Mouse (Mus musculus) heart, adult 9 months (tissue): Measurements from ENCODE around the gene Sipa1.

Experiments
- DNase-seq, 2 experiments: peaks; one replicate each; pipeline ENCODE4 v3.0.0; 2022; ENCODE audit warnings: low spot score in 2 of 2

Gene Sipa1

GRCm38 (mm10) chr19:5646731-5647330, 16.7 kb downstream of the Sipa1 start:
- no peak for DNase-seq

DNA sequence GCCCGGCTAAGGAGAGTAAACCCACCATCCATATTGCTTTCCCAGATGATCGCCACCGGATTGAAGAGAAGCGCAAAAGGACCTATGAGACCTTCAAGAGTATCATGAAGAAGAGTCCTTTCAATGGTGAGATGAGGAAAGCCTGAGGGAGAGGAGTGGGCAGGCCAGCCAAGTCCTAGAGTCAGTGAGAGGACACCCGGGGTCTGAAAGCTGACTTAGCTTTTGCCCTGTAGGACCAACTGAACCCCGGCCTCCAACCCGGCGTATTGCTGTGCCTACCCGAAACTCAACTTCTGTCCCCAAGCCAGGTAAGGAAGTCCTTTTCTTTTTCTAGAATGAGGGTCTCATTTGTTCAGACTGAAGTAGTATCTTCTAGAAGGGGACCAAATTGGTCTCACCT, 18.2 kb downstream of the Sipa1 start:
- DNase-seq: no peak

GRCm38 (mm10) chr19:5641641-5642040, 21.9 kb downstream of the Sipa1 start:
- no peak for DNase-seq

GRCm38 (mm10) chr19:5641021-5641420, 22.5 kb downstream of the Sipa1 start:
- DNase-seq: no peak

GRCm38 (mm10) chr19:5640339-5640738, 23.2 kb downstream of the Sipa1 start:
- no peak for DNase-seq

DNA sequence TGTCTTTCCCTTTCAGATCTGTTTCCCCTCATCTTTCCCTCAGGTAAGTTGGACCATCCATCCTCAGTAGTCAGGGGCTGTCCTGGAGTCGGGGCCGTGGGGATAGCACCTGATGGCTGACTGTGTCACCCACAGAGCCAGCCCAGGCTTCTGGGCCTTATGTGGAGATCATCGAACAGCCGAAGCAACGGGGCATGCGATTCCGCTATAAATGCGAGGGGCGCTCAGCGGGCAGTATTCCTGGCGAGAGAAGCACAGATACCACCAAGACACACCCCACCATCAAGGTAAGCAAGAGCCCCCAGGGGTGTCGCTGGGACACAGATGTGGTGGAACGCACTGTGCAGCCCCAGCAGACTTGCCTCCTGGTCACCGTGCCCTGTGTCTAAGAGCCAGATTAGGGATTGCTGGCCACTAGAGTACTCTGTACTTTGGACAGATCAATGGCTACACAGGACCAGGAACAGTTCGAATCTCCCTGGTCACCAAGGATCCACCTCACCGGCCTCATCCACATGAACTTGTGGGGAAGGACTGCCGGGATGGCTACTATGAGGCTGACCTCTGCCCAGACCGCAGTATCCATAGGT, 25.0 kb downstream of the Sipa1 start:
- no peak for DNase-seq

DNA sequence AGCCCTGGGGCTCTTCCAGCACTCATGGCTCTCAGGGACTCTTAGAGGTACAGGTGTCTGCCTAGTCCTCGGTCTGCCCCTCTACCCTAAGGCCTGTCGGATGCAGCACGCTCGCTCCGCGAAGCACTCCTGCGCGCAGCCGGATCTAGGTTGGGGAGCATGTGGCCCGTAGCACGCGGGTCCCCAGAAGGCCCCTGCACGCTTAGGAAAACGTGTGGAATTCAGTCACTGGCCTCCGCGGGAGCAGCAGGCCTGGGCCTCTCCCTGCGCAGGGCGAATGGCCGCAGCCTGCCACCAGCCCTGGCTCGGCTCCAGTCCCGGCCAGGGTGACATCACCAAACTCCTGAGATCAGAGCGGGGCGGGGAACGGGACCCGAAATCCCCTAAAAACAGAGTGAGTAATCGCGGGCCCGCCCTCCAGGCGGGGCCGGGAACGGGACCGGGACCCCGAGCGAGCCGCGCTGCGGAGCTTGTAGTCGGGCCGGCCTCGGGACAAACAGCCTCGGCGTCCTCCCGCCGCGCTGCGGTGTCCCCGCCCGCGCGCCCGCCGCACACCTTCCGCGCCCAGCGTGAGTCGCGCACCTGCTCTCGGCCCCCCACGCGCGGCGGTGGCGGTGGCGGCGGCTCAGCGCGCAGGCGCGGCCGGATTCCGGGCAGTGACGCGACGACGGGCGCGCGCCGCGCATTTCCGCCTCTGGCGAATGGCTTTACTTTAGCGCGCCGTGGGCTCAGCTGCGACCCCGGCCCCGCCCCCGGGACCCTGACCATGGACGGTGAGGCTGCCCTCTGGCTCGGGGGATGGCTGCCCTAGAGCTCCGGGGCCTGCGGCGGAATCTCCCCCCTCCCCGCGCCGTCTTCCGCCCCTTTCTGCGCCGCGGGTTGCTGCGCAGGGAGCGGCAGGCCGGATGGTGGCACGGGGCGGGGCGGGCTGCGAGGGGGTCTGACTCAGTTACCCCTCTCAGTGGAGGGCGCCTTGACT, 26.1 kb downstream of the Sipa1 start, which contains the start of gene Rela:
TSS of gene Rela (plus strand) at position 415 of the 979 bp plus-strand sequence.
- peak; percentile 94 to 95 for DNase-seq

GRCm38 (mm10) chr19:5636571-5637041, 26.9 kb downstream of the Sipa1 start:
- peak; percentile 78 to 80 for DNase-seq

DNA sequence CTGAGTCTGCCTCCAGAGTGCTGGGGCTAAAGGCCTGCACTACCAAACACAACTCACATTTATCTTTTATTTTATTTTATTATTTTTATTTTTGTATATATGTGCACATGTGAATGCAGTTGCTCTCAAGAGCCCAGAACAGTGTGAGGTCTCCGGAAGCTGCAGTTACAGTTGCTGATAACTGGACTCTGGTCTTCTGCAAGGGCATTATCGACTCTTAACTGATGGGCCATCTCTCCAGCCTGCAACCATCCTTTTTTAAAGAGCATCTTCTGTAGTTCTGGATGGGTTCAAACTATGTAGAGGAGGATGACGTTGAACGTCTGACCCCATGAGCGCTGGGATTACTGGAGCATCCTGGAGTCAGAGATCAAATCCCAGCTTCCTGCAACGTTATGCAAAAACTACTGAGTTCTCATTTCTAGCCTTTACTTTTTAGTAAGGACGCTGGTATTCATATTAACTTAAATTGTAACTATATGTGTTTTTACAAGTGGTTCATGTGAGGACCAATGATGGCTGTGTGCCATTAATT, 27.4 kb downstream of the Sipa1 start:
- no peak for DNase-seq

- no peak for DNase-seq
Observed at GRCm38 (mm10) chr19:5632120-5632519, 31.4 kb downstream of the Sipa1 start.

GRCm38 (mm10) chr19:5629907-5630306, 33.6 kb downstream of the Sipa1 start:
- DNase-seq: no peak

DNA sequence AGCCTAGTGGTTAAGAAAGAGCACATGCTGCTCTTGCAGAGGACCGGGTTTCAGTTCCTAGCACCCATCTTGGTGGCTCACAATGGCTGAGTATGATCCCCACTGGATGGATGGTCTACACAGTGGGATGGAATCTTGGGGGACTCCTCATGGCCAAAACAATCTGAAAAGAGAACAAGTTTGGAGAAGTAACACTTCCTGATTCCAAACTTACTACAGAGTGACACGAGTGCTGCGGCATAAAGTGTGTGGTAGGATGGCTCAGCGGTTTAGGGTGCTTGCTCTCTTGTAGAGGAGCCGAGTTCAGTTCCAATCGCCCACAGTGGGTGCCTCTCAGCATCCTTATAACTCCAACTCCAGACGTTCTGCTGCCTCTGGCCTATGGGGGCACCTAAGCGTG, 38.2 kb downstream of the Sipa1 start:
- no peak for DNase-seq

DNA sequence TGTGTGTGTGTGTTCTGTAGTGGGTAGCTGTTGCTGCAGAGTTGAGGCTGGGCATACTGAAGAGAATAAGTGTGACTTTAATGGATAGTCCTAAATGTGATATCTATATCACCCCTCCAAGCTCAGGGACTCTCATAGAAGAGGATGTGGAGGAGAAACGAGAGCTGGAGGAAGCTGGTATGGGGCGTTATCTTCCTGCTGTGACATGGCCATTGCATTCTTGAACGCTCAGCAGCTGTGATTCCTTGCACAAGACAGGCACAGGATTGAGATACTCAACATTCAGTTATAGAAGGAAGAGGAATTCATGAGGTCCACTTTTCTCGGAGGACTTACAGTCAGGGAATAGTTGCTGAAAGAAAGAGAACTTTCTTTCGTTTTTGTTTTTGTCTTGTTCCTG, 41.6 kb downstream of the Sipa1 start:
- no peak for DNase-seq

- no peak for DNase-seq
Observed at GRCm38 (mm10) chr19:5620007-5620406, 43.5 kb downstream of the Sipa1 start.

DNA sequence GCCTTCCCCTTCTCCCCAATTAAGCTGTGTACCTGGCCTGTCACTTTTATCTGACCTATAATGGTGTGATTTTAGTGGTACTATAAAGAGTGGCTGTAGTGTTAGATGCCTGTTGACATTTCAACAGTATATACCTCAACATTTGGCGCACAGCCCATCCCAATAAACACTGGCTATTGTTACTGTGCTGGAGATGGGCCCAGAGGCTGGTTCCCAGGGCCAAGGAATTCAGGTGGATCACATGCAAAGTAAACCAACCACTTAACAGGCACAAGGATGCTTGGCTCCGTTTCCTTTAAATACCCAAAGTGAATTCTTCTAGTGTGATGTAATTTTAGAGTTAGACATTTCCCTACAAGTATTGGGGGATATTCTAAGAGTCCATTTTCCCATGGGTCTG, 48.6 kb downstream of the Sipa1 start:
- no peak for DNase-seq

DNA sequence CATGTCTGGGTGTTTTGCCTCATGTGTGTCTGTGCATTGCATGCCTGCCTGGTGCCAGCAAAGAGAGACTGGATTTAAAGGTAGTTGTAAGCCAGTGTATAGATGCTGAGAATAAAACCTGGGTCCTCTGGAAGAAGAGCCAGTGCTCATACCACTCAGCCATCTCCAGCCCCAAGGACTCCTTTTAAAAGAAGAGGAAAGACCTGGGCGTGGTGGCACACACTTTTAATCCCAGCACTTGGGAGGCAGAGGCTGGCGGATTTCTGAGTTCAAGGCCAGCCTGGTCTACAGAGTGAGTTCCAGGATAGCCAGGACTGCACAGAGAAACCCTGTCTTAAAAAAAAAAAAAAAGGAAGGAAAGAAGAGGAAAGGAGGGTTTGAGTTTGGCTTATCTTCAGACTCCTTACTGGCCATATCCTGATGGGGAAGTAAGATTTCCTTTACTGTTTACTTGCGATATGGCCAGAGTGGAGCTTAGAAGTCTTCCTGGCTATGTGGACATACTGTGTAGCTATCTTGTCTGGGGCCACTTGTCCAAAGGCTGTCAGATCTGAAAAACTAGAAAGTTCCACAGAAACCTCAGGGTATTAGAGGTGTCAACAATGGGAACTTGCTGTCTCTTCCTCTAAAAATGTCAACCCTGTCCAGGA, 50.6 kb downstream of the Sipa1 start:
- DNase-seq: no peak

DNA sequence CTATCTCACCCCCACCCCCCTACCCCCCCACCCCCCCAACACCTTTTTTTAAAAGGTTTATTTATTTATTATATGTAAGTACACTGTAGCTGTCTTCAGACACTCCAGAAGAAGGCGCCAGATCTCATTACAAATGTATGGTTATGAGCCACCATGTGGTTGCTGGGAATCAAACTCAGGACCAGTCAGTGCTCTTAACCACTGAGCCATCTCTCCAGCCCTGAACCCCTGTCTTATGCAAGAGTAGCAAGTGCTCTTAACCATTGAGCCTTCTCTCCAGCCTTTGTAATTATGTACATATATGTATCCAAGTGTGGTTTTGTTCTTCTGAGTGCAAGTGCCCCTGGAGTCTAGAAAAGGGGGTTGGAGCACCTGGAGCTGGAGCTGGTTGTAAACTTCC, 51.5 kb downstream of the Sipa1 start:
- no peak for DNase-seq

DNA sequence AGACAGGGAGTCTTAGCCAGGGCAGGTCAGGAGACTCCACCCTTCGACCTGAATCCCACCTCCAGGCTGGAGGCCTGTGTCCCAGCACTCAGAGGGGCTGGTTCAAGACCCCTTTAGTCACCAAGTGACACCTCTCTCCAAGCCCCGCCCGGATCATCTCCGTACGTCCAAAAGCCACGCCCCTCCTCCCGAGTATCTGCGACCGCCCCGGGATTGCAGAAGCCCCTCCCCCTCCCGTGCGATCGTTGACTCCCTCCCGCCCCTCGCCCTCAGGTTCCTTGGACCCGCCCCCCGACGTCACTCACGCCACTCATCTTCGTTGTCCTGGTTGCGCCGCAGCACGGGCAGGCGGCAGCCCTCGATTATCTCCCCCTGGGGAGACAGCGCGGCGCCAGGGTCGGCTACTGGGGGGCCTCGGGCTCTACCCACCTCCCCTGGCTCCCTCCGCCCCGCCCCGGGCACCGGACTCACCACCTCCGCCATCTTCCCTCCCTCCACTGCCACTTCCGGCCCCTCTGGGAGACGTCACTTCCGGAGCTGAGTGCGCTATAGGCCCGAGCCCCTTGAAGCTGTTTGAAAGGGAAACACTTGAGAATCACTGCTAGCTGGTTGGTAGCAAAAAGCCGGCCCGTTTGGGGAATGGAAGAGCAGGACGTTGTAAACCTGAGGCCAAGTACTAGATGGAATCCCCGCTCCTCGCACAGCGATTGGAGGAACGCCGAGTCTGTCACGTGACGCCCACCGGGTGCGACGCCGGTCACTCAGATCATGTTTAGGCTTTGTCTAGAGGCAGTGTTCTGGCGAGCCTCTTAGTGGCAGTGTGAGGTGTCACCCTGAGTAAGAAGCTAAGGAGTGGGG, 53.7 kb downstream of the Sipa1 start, which contains the start of gene Kat5:
TSS of gene Kat5 (minus strand) at position 691 of the 858 bp plus-strand sequence.
- peak; percentile 94 to 95 for DNase-seq

- no peak for DNase-seq
Observed at GRCm38 (mm10) chr19:5609171-5609546, 54.3 kb downstream of the Sipa1 start.

- DNase-seq: no peak
Observed at GRCm38 (mm10) chr19:5608707-5609106, 54.8 kb downstream of the Sipa1 start.
